Mouse (Mus musculus) layer of hippocampus, adult 2 months (tissue): ENCODE measurements around the gene Twf1. TPM values are rescaled to one million over a fixed set of nuclear protein-coding genes. Genes with fewer than 3 reads are reported as not detected.

Source experiments
- DNase-seq, 2 experiments: peaks; one replicate each; pipeline ENCODE4 v3.0.0; 2022; ENCODE audit warnings: low spot score in 2 of 2
- H3K27ac ChIP-seq: fragments of 200-600 bp; 2 replicates; pipeline ENCODE4 v1.8.1; 2022
- H3K4me3 ChIP-seq: fragments of 200-600 bp; 2 replicates; pipeline ENCODE4 v1.8.1; 2022; ENCODE audit warnings: mild to moderate bottlenecking
- CTCF ChIP-seq: fragments of 200-600 bp; conservative IDR thresholded peaks from 2 replicates; pipeline ENCODE4 v1.8.1; 2022; ENCODE audit warnings: antibody characterized with exemption, mild to moderate bottlenecking, moderate library complexity
- total RNA-seq, 2 experiments: library from RNA; stranded (reverse); gene quantifications; 2 replicates each; pipeline ENCODE4 v1.2.3; 2021

The Twf1 gene
- total RNA-seq, 2 experiments from 2014 or later, result 52.0 to 69.4 TPM

DNA sequence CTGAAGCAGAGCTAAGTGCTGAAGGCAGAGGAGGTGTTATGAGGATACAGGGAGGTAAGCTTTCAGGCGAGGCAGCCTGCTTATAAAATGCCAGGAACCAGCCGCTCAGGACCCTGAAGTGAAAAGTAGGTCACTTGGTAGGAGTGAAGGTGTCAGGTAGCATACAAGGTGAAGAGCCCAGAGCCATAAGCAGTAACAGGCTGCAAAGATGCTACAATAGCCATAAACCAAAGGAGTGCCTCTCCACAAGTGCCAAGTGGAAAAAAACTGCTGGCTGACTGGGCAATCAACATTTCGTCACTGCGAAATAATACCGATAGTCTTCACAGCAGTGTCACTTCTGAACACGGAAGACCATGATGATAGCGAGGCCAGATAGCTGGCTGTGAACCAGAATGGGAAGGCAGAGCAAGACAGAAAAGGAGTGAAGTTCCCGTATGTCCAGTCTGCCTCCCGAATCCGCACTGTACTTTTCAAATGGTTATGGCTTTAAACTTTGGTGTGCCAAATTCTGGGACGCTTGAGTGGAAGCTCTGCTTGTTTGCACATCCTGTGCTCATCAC is 10.5 kb upstream of the Twf1 start:
- H3K27ac ChIP-seq, result no peak overlapping the region
- H3K4me3 ChIP-seq, result no peak overlapping the region
- TF ChIP-seq CTCF, result no peak
- DNase-seq, result no peak

DNA sequence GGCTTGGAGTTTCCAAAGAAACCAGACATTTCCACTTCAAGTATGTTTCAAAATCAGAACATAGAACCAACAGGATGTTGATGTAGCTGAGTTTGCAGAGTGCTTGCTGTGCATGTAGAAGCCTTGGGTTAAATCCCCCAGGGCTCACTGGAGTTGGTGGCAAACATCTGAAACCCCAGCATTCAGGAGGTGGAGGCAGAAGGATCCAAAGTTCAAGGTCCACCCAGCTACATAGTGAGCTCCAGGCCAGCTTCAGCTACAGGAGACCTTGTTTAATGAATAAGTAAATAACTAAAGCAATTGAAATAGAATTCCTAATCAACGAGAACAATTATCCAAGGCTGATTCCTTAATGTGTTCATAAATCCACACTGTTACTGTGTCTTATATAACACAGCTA is 3.9 kb upstream of the Twf1 start:
- DNase-seq, result no peak
- Histone ChIP-seq H3K27ac (no peak overlapping the region), H3K4me3 (no peak overlapping the region)
- no peak for TF ChIP-seq CTCF

DNA sequence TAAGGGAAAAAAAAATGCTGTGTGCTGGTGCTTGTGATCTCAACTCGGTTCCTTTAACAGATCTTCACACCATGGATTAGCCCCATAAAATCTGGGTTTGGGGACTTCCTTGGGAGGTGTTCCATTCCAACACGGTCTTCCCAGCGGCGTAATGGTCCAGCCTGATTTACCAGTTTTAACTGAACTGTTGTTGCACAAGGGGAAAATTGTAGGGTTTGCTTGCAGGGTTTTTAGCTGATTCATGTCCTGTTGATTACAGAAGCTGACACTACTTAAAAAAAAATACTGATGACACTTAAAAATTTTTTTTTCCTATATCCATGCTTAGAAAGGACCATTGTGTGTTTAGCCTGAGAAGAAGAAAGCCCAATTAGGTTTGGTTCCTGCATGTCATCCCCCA is 1.7 kb upstream of the Twf1 start:
- Histone ChIP-seq H3K4me3 (no peak overlapping the region), H3K27ac (no peak overlapping the region)
- DNase-seq, result no peak
- no peak for TF ChIP-seq CTCF

DNA sequence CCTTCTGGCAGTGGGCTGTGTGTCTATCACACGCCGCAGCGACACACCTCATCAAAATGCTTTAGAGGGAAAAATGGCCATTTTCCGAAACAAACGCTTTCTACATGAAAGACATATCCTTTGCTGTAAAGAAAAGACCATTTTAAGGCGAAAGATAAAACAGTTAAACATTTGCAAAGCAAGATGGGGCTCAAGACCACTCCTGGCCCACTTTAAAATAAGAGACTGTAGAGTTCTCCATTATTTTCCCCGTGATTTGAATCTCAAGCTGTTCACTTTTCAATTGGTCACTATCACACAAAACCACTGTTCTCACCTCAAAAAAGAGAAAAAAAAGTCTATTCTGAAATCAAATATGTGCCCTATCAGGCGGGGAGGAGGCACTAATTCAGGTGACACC is 394 bp upstream of the Twf1 start:
- Histone ChIP-seq H3K4me3 (peak overlapping the region; percentile 54), H3K27ac (peak overlapping the region; percentile 79)
- no peak for TF ChIP-seq CTCF

DNA sequence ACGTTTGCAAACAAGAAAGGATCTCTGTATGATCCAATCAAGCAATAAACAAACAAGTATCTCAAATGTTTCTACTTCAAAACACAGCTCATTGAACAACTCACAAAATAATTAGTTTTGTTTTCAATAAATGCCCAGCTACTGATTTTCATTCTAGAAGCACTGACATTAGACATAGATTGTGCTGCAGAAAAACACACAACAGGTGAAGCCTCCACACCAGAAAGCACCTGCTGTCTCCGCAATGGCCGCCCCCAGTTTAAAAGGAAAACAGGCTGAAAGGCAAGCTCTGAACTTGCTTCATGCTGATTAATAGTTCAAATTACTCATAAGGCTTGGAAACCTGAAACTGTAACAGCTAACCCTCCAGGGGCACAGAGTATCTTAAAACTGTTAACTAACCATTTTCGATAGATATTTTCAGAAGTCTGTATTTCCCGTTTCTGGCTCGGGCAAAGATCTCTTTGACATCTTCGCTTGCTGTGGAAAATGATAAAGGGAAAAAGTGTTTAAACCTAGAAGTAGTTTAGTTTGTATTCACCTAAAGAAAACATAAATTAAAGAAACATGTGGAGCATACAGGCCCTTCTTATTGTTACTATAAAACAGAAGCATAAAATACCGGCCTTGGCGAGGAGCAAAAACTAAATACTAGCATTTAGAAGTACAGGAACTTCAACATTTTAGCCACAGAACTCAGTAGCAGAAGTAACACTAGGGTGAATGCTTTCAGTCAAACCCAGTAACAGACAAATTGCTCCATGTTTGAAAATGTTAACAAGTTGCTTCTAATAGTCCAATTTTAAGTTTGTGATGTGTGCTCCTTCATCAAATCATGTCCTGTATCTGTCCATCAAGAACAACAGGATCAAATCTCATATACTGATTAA is 1.6 kb downstream of the Twf1 start:
- no peak for DNase-seq
- H3K27ac ChIP-seq, result peak overlapping the region; percentile 4; the same call in 1 of the 2 replicates
- TF ChIP-seq CTCF, result no peak
- peak overlapping the region; percentile 98 for H3K4me3 ChIP-seq

More for the DNA sequence above, 394 bp upstream of the Twf1 start:
- no peak for DNase-seq

DNA sequence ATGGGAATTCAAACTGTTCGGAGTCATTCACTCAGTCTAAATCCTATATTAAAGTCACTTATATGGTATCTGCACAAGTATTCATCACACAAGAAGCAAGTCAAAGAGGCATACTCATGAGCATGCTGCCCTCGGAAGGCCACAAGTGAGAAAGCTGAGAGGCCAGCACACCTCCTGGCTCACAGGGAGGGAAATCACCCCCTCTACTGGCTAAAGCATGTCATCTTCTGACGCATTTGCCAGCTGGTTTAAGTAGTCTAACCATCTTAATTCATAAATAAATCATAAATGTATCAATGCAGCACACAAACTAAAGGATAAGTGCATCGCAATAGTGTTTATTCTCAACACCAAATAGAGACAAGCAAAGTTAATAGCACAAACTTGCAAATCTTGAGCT is 5.0 kb downstream of the Twf1 start:
- Histone ChIP-seq H3K4me3 (no peak overlapping the region), H3K27ac (peak overlapping the region; percentile 68)
- peak; percentile 61 for TF ChIP-seq CTCF
- DNase-seq, result no peak

DNA sequence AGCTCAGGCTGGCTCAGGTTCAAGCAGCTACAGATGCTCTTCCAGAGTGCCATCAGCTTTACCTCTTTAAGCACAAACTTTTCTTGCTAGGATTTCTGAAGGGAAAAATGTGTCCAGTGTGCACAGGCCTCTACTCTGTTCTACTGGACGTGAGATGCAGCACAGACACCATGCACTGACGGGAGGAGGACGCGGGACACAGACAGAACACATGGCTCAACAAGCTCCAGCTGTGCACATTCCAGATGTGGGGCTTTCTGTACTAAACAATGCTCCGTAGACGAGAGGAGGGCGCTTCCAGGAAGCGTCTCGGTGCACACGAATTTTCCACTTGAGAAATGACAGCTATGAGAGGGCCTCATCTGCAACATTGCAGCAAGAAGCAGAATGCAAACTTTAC is 6.5 kb downstream of the Twf1 start:
- H3K4me3 ChIP-seq, result no peak overlapping the region
- no peak for TF ChIP-seq CTCF
- H3K27ac ChIP-seq, result no peak overlapping the region
- DNase-seq, result no peak

DNA sequence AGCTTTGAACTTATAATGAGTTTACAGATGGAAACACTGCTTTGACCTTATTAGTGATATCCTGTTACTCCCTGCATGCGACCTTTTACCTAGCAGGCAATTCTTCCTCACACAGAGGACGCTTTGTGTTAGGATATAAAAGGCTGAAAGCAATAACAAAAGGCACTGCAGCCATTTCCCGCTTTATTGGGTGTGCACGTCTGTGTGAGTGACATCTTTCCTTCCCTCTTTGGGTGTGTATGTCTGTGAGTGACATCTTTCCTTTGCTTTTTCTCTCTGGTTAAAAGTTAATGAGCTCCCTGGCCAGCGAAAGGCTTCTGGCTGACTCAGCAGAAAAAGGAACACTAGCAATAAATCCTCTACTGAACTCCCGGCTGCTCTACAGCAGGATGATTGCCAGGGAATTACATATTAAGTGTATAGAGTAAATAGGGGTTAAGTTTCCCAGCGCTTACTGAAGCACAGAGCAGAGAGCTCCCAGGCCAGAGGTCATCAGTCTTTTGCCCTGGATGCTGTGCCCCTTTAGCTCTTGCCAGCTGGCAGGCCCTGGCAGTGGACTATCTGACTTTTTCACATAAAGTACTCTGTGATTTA is 7.6 kb downstream of the Twf1 start:
- no peak overlapping the region for H3K4me3 ChIP-seq
- TF ChIP-seq CTCF, result no peak
- no peak overlapping the region for H3K27ac ChIP-seq
- no peak for DNase-seq

DNA sequence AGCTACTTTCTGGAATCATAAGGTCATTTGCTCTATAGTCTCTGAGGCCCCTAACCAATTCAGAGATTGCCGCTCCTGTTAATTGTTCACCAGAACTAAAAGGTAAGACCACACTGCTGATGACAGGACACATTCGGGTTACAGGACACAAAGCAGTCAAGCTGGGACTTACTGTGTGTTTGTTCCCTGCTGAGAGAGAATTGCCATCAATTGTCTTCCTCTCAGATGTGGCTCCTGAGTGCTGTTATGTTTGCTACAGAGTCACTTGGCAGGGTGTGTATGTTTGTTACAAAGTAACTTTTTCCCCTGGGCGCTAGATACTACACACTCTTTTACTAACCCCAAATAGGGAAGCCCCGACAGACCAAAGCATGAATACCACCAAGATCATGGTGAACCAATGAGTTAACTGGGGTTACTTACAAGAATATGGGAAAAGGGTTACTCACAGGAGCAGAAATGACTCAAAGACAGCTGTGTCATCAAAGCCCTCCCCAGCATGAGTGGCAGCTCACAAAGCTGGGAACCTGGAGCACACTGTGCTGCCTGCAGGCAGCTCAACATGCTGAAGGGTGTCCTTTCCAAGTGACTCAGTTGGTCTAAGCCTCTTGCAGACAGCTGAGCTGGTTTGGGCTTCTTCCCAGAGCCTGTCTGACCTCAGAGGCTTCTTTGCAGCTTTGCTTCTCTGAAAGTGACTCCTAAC is 15.0 kb downstream of the Twf1 start:
- Histone ChIP-seq H3K4me3 (no peak overlapping the region), H3K27ac (no peak overlapping the region)
- DNase-seq, result no peak
- no peak for TF ChIP-seq CTCF

DNA sequence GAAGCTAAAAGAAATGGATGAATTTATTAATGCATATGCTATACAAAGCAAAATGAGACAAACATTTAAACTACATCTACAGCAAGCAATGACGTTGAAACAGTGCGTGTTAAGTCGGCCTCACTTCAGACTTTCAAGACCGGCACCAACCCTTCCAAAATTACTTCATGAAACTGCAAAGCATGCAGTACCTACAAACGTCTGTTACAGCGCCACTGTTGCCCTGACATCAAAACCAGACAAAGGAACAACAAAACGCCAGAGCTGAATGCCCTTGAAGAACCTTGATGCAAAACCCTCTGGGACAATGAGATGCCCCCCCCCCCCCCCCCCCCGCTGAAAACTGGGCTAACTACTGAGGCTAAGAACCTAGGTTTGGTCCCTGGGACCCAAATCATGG is 16.9 kb downstream of the Twf1 start:
- Histone ChIP-seq H3K4me3 (no peak overlapping the region), H3K27ac (no peak overlapping the region)
- DNase-seq, result no peak
- peak; percentile 36 for TF ChIP-seq CTCF

DNA sequence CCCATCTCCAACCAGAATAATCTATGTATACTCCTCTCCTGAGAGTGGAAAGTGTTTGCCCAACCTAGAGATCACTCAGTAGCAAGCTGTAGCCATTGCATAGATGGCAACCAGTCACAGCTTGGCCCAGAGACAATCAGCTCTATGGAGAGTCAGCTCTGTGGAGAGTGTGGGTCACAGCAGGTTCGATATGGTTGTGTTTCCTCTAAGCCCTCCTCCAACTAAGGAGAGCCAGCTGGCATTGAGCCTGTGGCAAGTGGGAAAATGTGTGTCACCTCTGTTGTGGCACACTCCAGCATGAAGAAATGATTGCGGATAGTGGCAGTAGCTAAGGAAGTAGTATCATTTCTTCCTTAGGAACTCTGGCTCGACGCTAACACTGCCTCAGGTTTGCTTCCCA is 18.2 kb downstream of the Twf1 start:
- no peak for TF ChIP-seq CTCF
- DNase-seq, result no peak
- Histone ChIP-seq H3K27ac (no peak overlapping the region), H3K4me3 (no peak overlapping the region)

DNA sequence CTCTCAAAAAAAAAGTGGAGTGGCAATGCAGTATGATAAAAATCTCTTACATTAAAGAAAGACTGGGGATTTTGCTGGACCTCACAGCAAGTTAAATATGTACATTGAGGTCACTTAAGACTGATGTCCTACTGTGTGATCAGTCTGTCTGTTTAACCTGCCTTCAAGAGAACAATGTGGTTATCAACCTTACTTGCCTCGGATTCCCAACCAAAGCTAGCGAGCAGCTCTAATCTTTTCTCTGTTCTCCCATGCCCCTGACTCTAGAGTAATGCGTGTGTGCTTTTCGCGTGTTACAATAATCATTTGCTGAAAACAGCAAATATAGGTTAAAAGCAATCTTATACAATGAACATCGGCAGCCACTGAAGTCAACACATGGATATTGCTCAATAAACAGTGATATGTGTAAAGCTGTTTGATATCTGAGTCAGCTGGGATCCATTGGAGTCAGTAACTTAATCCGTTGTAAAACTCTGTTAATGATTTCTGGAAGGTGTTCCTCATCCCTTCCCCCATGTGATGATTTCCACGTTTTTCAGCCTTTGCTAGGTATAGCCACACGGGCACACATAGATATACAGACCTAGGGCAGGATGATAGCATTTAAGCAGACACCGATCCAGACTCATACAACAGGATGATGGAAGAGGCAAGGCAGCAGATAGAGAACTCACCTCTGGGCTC is 21.1 kb downstream of the Twf1 start:
- TF ChIP-seq CTCF, result no peak
- H3K27ac ChIP-seq, result no peak overlapping the region
- no peak overlapping the region for H3K4me3 ChIP-seq
- no peak for DNase-seq
